Mouse (Mus musculus) forelimb bud, embryonic 11.5 days (tissue): ENCODE measurements at regions not wholly inside any gene's neighbourhood (a gene's known extent, or its start where the extent isn't known, plus 50 kb on each side); places are given as distances from the start of the nearest gene placed in this dataset.
A peak's percentile ranks its signal among the peaks of the same experiment; 100 is the strongest.

ENCODE experiments used
- DNase-seq: peaks from one replicate; pipeline ENCODE4 v3.0.0-alpha.2; 2012; ENCODE audit warnings: low read depth, low spot score

DNA sequence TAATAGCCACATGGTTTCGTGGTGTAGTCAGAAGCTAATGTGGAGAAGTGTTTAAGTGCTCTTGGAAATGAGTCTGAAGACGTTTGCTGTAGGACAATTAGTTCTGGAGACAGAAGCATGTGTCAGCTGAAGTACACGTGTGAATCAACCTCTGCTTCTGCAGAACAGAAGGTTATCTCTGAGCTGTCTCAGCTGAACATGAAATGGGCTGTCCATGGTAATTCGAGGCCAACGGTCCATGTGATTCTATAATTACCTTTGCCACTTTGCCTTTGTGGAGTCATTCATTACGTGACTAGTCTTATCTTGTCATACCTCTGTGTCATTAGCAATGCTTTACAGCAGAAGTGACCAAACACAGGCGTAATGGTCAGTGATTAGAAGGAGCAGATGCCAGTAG is 295.6 kb upstream of the Veph1 start:
- no peak for DNase-seq

- DNase-seq: no peak
These were observed 294.1 kb upstream of the Veph1 start for GRCm38 (mm10) chr3:66590775-66591174.

DNA sequence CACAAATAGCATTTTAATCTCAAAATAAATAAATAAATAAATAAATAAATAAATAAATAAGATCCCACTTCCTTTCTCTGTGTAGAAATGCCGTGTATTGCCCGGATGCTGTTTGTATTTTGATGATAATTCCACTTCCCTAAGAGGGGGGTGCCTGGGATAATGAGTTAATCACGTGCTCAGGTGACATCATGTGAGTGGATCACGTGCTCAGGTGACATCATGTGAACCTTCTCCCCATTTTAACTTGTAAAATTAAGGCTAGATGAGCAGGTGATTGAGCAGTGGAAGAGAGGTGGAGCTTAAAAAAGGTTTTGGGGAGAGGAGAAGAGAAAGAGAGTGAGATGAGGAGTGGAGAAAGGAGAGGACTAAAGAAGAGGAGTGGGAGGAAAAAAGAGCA is 292.8 kb upstream of the Veph1 start:
- no peak for DNase-seq

DNA sequence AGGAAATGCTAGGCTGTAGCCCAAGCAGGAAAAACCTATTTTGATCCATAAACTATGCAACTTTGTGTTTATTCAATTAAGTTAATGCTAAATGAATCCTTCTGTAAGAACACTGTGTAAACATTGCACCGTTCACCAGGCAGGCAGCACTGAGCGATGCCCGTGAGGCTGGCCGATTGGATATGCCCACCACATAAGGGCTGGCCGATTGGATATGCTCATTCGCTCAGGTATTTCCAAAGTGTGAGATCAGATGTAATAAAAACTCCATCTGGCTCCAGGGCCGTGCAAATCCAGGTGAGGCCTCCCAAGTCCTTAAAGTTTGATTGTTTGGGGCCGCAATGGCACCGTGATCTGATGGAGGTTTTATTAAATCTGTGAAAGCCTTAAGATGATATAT is 288.2 kb upstream of the Veph1 start:
- no peak for DNase-seq

GRCm38 (mm10) chr3:66584101-66584500 is 287.5 kb upstream of the Veph1 start:
- DNase-seq: no peak

GRCm38 (mm10) chr3:66576659-66577058 is 280.0 kb upstream of the Veph1 start:
- DNase-seq: no peak

- DNase-seq: no peak
These were observed 277.7 kb upstream of the Veph1 start for GRCm38 (mm10) chr3:66574321-66574720.

- no peak for DNase-seq
These were observed 276.4 kb upstream of the Veph1 start for GRCm38 (mm10) chr3:66572887-66573519.

GRCm38 (mm10) chr3:66570342-66570741 is 273.7 kb upstream of the Veph1 start:
- no peak for DNase-seq

DNA sequence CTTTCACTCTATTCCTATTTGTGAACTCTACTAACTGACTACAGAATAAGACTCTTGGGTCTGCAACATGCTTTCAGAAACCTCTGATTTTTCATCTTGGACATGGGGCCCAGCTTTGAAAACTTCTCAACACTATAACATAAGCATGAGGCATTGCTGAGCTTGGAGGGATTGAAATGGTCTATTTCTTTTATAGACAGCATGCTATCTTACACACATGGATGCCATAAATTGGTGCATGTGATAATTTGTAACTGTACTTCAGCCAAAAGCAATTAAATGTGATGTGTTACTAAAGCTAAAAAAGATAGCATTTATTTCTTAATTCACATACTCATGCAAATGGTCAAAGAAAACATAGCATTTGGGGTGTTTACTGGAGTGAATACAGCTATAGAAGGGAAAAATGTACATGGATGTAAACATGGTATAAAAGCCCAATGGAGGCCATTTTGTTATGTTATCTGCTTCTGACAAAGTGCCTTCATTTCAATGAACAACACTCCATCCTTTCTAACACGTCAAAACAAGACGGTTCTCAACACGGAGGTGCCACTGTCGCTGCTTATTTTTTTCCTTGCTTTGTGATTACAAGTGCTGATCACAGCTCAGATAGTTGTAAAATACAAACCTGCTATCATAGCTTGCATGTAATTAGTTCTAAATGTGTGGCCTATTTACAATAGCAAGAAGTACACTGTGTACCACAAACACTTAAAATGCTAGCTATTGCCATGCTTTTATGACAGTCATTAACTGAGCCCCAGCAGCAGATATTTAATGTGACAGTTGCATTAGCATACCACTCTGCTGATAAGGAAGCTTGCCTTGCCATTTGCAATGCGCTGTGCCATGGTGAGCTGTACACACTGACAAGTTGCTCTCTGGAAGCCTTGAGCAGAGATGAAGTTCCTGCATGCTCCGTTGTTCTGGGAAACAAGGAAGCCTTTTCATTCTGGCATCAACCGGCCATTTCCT is 267.9 kb upstream of the Veph1 start:
- DNase-seq: no peak

DNA sequence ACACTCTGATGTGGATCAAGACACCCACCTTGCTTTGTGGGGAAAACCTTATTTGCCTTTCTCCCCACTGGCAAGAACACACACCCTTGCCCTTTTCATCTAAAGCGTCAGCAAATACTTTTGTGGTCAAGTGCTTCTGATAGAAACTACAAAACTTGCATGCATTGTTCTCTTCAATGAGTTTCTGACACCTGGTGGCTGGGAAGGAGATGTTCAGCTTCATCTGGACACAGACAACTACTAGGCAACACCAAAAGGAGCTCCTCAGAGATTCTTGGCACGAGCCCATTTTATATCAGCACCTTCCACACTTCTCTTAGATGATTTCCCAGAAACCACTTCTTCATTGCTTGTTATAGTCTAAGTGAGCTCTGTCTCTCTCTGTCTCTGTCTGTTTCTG is 266.7 kb upstream of the Veph1 start:
- no peak for DNase-seq

DNA sequence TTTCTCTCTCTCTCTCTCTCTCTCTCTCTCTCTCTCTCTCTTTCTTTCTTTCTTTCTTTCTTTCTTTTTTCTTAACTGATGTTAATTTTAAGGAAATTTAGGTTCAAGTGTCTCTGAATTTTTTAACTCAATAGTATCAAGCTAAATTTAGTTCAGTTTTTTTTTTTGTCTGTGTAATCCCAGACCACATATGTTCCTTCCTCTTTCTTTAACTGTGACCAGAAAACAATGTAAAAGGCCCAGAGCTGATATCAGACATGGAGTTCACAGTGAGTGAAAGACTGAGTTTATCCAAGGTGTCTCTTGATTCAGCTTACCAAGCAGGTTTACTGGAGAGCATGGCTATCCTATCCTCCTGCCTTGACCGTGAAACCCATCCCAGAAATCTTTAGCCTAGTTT is 258.9 kb upstream of the Veph1 start:
- no peak for DNase-seq

DNA sequence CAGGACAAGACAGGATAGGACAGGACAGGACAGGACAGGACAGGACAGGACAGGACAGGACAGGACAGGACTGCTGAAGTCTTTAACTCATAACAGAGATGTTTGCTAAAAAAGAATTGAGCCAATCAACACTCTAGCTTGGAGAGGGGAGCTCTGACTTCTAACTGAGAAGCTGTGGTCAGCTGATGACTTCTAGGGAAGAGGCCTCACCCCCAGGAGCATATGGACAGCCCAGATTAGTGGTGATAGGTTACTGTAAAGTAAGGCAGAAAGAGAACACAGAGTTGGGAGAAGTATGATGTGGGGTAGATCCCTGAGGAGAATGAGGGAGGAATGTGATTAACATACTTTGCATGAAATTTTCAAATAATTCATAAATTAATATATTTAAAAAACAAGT is 254.3 kb upstream of the Veph1 start:
- no peak for DNase-seq

GRCm38 (mm10) chr3:66546576-66546975 is 249.9 kb upstream of the Veph1 start:
- DNase-seq: no peak

GRCm38 (mm10) chr3:66544139-66544933 is 247.7 kb upstream of the Veph1 start:
- DNase-seq: no peak

GRCm38 (mm10) chr3:66542865-66543264 is 246.2 kb upstream of the Veph1 start:
- peak; percentile 53 for DNase-seq

DNA sequence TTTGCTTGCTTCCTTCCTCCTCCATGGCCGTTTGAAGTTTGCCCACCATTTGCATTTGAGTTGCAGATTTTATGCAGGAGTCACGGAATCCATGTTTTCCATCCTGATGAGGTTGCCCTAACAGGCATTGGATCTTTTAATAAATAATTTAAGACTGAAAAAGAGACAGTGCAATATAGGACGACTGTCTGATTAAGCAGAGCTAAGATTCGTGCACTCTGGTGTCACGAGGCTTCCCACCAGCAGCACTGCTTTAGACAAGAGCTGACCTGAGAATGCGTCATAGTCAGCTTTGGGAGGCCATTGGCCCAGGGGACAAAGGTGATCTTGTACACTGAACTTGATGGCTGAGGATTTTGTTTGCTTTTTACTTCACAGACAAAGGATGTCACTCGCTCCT is 241.3 kb upstream of the Veph1 start:
- DNase-seq: no peak

DNA sequence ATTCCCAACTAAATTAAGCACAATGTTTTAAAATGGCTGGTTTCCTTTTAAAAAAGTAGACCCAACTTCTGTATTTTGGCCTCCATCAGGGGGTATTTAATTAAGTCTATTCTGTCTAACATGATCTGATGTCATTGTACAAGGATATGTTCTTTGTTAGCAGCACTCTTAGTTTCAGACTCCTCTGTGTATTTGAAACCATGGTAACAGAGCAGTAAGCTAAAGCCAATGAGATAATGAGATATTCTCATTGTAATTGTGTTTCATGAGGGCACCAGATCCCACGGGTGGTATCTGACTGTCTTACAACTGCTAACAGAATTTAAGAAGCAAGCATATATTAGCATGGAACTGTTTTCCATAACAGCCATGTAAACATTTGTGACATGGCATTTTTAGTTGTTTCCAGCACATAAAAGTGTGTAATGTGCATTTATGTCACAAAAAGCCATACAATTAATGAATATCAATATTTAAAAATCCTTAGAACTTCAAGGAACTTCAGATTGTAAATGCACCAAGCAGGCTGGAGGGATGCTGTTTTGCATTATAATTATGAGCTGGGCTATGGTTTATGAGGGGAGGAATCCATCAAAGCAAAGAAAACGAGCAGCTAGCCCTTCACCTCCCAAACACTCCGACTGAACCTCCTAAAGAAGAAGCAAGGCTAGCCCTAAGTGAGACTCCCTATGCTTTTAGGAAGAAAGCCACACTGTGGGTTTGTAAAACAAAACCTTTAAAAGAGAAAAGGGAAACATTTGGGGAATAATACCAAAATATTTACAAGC is 240.7 kb upstream of the Veph1 start:
- no peak for DNase-seq

GRCm38 (mm10) chr3:66536673-66537072 is 240.0 kb upstream of the Veph1 start:
- no peak for DNase-seq

GRCm38 (mm10) chr3:66535786-66536529 is 239.3 kb upstream of the Veph1 start:
- DNase-seq: peak; percentile 64

DNA sequence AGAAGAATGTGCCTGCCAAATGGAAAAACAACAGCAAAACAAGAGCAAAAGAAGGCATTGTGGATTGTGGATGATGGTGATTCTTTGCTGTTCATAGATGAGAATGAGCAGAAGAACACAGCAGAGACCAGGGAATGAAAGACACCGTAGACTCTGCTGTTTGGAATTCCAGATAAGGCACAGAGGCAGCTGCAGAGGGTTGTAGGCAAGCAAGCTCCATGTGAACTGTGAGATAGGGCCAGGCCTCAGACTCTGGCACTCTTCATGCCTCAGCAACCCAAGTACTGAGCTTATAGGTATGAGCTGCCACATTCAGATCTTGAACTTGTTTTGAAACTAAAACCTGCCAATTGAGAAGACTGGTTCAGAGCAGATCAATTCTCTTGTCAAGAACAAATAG is 223.3 kb upstream of the Veph1 start:
- DNase-seq: no peak
